Mouse (Mus musculus) megakaryocyte, embryonic 14.5 days (primary cell): Measurements from ENCODE around the gene Zc3h12a.

Experiments used
- FLI1 ChIP-seq: IDR thresholded peaks from 2 replicates; pipeline ENCODE4 v1.6.1; 2012; ENCODE audit warnings: low read length, inconsistent platforms, mixed read lengths
- GATA1 ChIP-seq: IDR thresholded peaks from 3 replicates; pipeline ENCODE4 v1.6.1; 2012; ENCODE audit warnings: mixed read lengths, low read length, inconsistent platforms, borderline replicate concordance

DNA sequence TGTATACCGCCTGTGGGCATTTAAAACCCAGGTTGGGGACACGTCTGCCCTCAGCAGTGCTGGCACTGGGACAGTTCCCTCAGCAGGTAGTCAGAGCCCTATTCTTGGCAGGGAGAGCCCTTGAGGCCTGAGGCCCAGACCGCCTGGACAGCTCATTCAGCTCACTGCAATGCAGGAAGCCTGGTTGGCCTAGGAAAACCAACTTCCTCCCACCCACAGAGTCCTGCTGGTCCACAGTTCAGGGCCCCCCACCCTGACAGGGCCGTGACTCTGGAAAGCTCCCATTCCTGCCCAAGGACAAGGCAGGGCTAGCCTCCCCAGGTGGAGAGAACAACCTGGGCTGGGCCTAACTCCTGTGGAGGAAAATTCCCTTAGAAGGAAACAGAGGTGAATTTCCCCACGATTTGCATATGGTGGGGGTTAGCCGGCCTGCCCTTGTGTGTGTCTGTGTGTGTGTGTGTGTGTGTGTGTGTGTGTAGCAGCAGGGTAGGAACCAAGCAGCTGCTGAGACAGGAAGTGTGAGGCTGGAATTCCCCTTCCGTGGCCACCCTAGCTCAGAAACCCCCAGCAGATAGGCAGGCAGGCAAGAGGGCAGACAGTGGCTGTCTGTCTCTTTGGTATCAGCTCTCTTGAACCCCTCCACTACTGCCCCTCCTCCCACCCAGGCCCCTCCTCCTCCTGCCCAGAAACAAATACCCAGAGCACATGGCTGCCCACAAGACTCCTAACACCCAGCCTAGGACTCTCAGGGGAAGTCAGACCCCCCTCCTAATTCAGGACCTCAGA lies 3.0 kb downstream of the Zc3h12a start:
- TF ChIP-seq GATA1 (no peak), FLI1 (no peak)
